Mouse (Mus musculus): Measurements from ENCODE around the gene Lgi2. TPM values are rescaled to one million over a fixed set of nuclear protein-coding genes. Genes with fewer than 3 reads are reported as not detected.
A peak's percentile ranks its signal among the peaks of the same experiment; 100 is the strongest.

Gene Lgi2
- polyA plus RNA-seq, 2 experiments from 2014 or later: not detected

DNA sequence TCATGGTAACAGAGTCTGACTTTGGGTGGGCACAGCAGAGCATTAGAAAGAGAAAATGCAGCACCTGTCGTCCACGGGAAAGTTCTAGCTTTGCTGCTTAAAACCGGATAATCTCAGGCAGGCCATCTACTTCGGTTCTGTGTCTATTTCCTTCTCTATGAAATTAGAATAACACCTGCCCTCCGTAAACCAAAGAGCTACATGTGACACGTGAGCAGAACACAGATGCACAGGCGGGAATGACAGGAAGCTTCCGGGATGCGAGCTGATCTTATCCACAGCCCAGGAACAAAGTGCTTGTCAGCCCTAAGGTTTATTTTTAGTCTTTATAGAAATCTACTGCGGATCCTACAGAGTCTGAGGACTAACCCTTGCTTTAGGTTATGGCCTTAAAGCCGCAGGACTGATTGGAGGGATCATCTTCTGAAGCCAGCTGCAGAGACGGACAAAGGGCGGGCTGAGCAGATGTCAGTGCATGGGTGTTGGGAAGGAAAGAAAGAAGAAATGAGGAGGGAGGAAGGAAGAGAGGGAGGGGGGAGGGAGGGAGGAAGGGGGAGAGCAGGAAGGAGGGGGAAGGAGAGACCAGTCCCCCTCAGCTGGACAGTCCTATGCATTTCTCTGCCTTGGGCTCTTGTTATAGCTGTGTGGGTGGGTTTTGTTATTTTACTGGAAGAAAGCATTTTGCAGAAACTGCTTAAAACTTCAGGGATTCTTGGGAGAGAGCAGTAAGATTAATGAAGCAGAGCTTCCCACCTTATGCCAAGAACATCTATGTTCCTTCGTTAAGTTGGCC, 31.3 kb downstream of the Lgi2 start:
- ATAC-seq: no peak

DNA sequence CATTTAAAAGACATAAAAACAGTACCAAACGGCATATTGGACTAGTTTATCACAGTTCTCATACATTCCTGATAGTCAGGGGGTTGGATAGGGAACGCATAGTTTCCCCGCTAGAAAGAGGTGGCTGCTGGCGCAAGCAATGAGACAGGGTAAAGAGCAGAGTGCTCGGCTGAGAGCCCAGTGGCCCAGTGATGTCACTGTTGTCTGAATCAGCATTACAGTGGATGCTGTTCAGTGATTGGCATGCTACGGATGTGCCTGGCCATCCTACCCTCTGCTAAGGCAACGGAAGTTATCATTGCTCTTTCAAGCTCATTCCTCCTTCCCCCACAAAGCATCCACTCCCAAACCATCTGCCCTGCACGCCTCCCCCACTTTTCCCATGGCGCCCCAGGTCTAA, 32.6 kb downstream of the Lgi2 start:
- ATAC-seq: no peak

DNA sequence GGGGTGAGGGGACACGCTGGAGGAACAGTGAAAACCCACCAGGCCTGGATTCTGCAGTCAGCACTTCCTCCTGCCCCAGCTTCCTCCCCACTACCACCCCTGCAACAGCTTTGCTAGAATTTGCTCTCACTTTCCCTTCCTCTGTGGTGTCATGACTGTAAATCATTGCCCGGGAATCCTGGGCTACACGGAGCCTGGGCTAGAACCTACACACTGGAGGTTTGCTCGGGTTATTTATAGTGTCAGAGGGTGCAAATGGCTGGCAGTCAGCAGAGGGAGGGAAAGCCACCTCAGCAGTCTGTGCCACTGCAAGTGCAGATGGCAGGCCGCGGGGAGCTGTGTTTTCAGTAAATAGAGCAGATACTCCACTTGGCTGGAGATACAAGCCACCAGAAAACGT, 37.7 kb downstream of the Lgi2 start:
- no peak for ATAC-seq

DNA sequence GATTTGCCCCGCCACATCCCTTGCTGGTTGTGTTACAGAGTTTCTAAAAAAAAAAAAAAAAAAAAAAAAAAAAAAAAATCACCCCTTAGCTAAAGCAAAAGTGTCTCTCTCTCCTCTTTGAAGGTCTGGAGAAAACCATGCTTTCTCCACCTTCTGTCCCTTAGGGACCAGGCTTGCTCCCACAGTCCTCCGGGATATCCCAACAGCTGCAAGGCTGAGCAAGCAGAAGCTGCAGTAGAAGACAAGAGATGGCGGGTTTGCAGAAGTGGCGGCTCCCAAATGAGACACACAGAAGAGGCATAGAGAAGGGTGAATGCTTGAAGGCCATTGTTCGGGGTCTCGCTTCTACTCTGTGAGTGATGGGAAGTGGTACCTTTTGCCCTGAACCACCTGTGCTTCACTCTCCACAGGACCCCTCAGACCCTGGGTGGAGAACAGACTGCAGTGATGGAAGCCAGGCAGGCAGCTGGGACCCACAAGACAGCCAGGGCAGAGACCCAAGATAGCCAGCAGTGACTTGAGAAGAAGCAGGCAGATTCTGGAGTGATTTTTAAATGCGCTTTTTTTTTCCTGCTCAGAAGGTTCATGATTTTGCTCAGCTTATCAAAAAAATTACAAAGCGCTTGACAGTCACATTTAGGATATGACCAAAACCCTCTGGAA, 39.8 kb downstream of the Lgi2 start:
- no peak for ATAC-seq

DNA sequence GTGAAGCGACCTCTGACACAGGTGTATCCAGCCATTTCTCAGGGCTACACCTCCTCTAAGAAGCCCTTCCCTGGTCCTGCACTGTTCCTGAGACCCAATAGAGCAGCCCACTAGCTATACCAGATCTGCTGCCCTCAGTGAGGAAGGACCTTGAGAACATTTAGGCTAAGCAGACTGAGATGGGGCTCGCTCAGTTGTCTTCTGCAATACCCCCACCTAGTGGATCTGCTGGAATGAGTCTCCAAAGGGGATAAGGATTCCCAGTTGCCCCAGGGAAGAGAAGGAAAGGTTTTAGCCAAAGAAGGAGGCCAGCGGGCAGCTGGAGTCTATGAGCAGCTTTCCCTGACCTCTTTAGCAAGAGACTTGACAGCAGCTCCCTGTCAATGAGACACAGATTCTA, 42.1 kb downstream of the Lgi2 start:
- no peak for ATAC-seq

DNA sequence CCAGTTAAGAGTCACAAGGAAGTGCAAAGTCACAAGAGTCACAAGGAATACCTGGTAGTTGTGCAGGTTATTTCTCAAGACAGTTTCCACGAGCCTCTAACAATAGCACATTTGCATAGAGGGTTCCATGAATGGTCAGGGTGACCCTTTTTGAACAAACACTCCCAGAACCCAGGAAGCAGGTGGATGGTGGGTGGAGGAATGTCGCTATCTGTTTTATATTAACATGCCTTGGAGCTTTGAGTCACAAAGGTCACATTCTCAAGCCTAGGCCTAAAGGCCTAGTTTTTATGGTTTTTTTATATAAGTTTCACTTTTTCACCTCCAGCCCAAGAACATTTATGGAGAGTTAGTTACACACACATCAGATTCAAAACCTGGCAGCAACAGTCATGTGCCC, 46.3 kb downstream of the Lgi2 start:
- ATAC-seq: no peak

DNA sequence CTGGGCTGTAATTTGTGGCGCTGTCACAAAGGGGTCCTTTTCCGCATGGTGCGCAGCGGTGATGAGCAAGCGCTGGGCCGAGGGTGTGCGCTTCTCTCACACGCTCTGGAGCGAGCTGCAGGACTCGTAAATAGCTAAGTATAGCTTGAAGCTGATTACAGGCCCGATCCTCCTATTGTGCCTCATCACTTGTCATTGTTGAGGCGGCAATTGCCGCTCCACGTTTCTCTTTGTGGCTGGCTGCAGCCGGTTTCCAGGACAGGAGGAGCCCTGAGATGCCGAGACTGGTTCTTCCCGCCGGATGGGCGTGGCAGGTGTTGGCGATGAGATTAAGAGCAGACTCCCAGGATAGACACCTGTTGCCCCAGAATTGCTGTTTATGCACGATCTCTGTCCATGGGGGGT, 50.2 kb downstream of the Lgi2 start:
- ATAC-seq: no peak

DNA sequence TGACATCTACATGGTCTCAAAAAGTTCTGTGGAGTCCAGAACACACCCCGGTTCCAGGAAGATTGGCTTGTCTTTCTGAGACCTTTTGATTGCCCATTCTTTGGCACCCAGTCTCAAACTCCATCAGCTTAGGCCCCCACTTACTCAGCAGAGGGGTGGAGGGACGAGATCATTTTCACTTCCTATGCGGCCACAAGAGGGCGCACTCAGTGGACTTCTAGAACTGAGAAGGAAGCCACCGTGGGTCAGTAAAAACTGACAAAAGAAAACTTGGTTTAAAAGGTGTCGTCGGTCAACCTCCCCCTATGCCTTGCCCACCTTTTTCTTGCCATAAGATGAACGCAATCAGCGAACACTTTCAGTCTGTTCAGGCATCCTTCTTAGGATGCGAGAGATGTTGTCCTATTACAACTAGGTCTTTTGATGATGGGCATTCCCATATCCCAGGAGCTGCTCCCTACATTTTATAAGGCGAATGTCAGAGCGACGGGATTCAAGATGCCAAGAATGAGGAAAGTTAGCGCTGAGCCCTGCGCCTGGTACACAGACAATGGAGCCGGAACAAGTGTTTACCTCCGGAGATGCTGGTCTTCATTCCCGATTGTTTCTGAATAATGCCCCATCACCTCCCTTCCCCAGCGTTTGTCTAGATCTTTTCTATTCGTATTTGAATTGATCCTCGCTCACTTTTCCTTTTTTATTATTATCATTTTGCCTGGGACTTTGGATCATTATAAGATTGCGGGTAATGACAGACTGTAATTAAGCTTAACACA, 50.8 kb downstream of the Lgi2 start:
- ATAC-seq: peak; percentile 41

DNA sequence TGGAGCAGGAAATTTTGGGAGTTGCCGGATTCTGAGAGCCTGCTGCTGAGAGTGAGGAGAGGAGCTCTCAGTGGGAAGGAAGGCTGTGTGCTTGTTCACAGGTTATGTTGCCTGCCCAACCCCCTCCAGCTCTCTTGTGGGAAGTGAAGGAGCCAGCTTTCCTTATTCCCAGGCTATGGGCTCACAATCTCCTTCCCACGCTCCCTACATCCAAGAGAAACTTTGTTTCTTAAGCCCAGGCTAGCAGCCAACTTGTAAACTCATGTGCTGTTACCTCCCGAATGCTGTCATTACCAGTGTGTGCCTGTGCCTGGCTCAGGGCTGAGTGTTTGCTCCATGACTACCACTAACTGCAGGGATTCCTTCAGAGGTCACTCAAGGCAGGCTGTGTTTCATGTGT, 55.2 kb downstream of the Lgi2 start:
- no peak for ATAC-seq

DNA sequence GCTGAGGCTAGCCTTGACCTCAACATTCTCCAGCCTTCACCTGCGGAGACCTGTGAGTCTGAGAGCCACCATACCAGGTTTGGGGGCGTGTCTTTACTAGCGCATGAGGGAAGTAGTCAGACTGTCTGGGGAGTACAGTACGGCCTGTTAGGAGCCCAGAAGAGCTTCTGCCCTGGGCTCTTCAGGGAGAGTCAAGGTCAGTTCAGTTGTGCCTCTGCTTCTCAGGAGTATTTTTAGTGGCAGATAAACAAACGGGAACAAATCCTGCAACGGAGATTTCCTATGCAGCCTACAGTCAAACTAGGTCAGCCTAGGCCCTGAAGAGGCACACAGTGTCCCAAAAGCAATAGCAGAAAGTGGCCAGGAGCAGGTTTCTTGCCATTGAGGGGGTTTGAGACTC, 56.8 kb downstream of the Lgi2 start:
- ATAC-seq: no peak

DNA sequence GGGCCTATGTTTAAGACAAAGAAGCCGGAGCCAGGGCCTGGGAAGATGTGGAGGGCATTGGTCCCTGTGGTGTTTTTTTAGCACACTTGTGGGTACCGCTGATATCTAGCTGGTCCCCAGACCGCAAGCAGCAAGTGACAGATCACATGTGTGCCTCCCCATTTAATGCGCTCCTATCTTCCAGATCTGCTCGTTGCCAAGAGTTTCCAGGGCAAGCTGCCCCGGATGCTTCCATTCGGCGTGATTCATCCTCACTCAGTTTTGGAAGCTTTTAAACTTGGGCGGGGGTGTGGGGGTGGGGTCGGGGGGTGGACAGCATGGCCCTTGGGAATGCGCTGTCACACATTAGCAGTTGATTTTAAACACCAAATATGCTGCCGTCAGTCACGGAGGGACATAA, 61.6 kb downstream of the Lgi2 start:
- no peak for ATAC-seq

DNA sequence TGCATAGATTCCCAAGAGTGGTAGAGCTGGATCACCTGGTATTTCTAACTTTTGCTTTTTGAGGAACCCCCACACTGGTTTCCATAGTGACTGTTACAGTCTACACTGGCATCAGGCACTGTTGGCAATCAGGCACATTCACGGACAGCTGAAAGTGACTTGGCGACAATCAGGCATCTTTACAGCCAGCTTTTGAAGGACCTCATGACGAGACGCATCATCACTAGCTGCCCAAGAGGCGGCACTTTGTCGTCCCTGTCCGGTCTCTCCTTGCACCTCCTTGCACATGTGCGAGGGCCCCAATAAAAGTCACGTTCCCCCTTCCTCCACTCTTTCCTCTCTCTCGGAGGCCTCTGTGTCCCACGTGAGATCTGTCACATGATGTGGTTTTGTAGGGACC, 62.1 kb downstream of the Lgi2 start:
- no peak for ATAC-seq

DNA sequence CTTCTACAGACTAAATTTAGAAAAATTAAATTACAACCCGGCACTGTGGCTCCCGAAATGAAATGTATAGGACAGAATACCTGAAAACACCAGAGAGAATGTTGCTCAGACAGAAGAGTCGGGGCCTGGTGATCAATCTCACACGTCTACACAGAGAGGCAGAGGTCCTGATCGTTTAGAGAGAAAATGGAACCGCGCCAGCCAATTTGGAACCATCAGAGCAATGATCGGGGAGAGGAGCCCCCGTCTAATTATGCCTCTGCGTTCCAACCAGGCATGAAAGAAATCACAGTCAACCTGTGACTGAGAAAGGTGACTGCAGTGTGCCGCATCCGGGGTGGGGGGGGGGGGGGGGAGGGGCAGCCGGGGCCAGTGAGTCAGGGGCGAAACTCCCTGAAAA, 70.6 kb downstream of the Lgi2 start:
- no peak for ATAC-seq

DNA sequence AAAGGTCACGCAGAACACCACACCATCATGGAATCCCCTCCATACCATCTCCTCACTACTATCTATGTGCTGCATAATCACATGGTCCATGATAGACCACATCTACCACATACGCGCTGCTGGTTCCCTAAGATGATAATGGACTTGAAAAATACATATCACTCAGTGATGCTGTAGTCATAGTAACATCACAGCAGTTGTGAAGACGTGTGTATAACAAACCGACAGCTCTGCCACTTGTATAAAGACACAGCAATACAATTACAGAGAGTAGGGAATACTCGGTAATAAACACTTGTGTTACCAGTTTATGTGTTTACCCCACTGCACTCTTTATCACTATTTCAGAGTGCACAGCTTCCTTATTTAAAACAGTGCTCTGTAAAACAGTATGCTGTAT, 74.8 kb downstream of the Lgi2 start:
- ATAC-seq: no peak

DNA sequence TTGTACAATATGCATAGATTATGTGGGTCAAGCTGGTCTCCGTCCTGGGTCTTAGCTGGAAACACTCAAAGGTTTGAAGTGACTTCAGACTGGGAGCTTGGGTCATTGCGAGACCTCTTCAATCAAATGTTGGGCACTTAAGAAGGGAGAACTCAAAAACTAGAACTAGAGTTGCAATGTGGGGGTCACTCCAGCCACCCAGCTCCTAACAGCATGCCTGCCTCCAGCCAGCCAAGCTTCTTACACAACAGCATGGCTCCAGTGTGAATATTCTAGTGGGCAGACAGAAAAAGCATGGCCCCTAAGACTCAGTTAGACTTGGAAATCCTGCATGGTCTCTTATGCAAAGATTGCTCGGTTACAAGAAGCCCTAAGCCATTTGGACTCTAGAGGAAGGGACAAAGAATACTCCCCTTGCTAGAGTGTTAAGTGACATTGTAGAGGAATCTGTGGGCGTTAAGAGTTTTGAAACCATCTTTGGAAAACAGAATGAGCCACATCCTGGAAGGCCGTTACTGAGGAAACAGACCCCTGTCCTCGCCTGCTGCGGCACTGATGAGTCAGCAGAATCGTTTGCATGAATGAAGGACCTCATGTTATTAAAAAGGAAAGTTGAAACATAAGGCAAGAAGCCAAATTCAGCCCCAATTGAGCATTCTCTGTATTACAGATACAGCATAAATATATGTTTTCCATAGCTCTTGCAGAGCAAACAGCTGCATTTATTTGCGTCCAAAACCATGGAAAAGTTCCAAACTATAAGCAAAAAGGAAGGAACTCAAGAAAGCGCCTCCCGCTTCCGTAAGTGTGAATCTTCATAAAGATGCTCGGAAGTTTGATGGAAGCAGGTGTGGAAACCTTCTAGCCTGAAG, 78.5 kb downstream of the Lgi2 start:
- ATAC-seq: no peak

Other genes with a start within 250 kb of the Lgi2 start
- gene Sod3, start 202.7 kb downstream of the Lgi2 start, polyA plus RNA-seq (2017; shearing (Covaris generic)): not detected
- not detected for gene Ccdc149, start 94.9 kb downstream of the Lgi2 start, polyA plus RNA-seq (2017; shearing (Covaris generic))
- 1 to 10 TPM; 5.4 to 5.6 TPM for gene Sepsecs, start 103.2 kb upstream of the Lgi2 start, polyA plus RNA-seq (2017; shearing (Covaris generic))
- 1 to 10 TPM in 1 of 2 experiments, under 1 TPM in 1; 0.58 to 1.1 TPM for gene Pi4k2b, start 175.1 kb upstream of the Lgi2 start, polyA plus RNA-seq (2017; shearing (Covaris generic))
- gene Zcchc4, start 208.9 kb upstream of the Lgi2 start, polyA plus RNA-seq (2017; shearing (Covaris generic)): 10 to 100 TPM; 14.4 to 15.2 TPM